Mouse (Mus musculus) stomach, postnatal 0 days (tissue): ENCODE measurements around the gene Plxdc2.

Source experiments
- CTCF ChIP-seq: IDR thresholded peaks from 2 replicates; pipeline ENCODE4 v1.5.1; 2016; ENCODE audit warnings: antibody characterized with exemption, low read depth, mild to moderate bottlenecking, moderate library complexity
- EP300 ChIP-seq: optimal IDR thresholded peaks from 2 replicates; pipeline ENCODE3; 2016; ENCODE audit warnings: antibody characterized with exemption

DNA sequence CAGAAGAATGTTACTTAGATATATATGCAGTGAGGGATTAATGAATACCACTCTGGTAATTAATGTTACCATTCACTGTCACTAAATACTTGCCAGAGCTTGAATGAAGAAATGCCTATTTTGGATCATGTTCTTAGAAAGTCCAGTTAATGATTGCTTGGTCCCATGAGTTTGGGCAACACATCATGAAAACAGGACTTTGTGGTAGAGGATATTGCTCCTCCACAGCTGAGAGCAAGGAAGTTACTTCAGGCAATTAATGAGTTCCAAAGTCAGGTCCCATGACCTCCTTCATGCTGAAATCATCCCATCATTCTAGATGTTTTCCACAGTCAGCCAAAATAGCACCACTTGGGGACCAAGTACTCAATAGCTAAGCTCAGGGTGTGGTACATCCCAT lies 220.5 kb downstream of the Plxdc2 start:
- TF ChIP-seq CTCF (no peak), EP300 (no peak)
